Mouse (Mus musculus): ENCODE measurements around the gene Smo. TPM values are rescaled to one million over a fixed set of nuclear protein-coding genes. Genes with fewer than 3 reads are reported as not detected.

The Smo gene
- polyA plus RNA-seq, 1 experiment from 2014 or later = 29.2 TPM

DNA sequence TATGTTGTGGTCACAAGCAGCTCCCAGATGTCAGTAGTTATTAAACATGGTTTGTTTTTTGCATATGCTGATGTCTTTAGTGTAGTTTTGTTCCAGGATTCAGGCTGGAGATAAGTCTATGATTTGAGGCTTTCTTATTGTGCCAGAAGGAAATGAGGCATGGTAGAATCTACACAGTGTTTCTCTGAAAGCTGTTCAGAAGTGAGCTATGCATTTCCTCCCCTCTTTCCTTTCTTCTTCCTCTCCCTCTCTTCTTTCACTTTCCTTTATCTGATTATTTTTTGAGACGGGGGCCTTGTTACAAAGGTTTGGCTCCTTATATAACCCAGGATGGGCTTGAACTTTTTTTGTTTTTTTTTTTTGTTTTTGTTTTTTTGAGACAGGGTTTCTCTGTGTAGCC is 58.2 kb downstream of the Smo start:
- no peak for ATAC-seq (ENCODE audit: low read depth)
- WGBS = 78% methylated on average over 1 of the region's 1 CpGs
- no peaks in the 10 kb centered on the region for H3K27me3 ChIP-seq (ENCODE audit: control insufficient read depth, insufficient read depth, low read depth, low read length)
- H3K9me3 ChIP-seq (ENCODE audit: control insufficient read depth, low read length) = no peaks in the 10 kb centered on the region
- H3K4me1 ChIP-seq (replicated peaks; ENCODE audit: control insufficient read depth, insufficient read depth, low read length) = no peaks in the 10 kb centered on the region
- H3K36me3 ChIP-seq (ENCODE audit: control insufficient read depth, insufficient read depth, low read length) = no peaks in the 10 kb centered on the region
- no peak overlapping the region for H3K27ac ChIP-seq (ENCODE audit: low read length)
- H3K9ac ChIP-seq (ENCODE audit: low read length) = no peak overlapping the region
- H3K4me2 ChIP-seq (ENCODE audit: low read depth, low read length) = no peak overlapping the region
- H3K4me3 ChIP-seq (ENCODE audit: low read length) = no peak overlapping the region

DNA sequence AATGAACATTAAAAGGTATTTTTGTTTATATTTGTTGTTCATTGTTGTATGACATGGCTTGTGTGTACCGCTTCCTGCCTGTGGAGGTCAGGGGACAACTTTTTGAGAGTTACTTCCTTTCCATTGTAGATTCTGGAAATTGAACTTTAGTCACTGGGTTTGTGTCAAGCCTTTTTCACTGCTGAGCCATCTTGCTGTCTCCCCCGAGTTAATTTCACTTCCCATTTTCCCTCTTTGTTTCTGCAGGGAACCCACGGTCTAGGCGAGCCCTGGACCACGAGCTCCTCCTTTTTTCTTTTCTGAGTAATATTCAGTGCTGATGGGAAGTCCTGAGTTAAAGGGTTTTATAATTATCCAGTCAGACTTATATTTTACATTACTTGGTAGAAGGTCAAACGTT is 59.3 kb downstream of the Smo start:
- no peak overlapping the region for H3K4me3 ChIP-seq (ENCODE audit: low read length)
- H3K9ac ChIP-seq (ENCODE audit: low read length) = no peak overlapping the region
- H3K4me1 ChIP-seq (replicated peaks; ENCODE audit: control insufficient read depth, insufficient read depth, low read length) = no peaks in the 10 kb centered on the region
- H3K4me2 ChIP-seq (ENCODE audit: low read depth, low read length) = no peak overlapping the region
- H3K27ac ChIP-seq (ENCODE audit: low read length) = no peak overlapping the region
- no peak for ATAC-seq (ENCODE audit: low read depth)
- H3K27me3 ChIP-seq (ENCODE audit: control insufficient read depth, insufficient read depth, low read depth, low read length) = no peaks in the 10 kb centered on the region
- H3K36me3 ChIP-seq (ENCODE audit: control insufficient read depth, insufficient read depth, low read length) = no peaks in the 10 kb centered on the region
- WGBS = 88% methylated on average over 6 of the region's 6 CpGs
- H3K9me3 ChIP-seq (ENCODE audit: control insufficient read depth, low read length) = no peaks in the 10 kb centered on the region

DNA sequence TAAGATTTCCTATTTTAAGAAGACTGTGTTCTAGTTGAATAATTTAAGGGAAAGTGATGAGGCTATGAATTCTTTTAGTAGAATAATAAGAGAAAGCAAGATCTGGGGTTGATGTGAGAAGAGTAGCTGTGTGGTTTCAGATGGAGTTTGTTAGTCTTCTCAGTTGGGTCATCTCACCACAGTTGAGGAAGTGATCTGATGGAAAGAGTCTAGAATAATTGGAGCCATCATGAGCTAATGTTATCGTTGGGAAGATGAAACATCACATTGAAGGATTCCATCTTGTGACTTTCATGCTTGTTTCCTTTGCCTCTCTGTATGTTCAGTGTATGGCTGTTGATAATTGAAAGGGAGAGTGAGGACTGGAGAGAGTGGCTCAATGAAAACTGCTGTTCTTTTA is 67.7 kb downstream of the Smo start:
- no peaks in the 10 kb centered on the region for H3K4me1 ChIP-seq (replicated peaks; ENCODE audit: control insufficient read depth, insufficient read depth, low read length)

GRCm38 (mm10) chr6:29804006-29804405 is 68.7 kb downstream of the Smo start:
- H3K36me3 ChIP-seq (ENCODE audit: control insufficient read depth, insufficient read depth, low read length) = no peaks in the 10 kb centered on the region
- H3K27me3 ChIP-seq (ENCODE audit: control insufficient read depth, insufficient read depth, low read depth, low read length) = no peaks in the 10 kb centered on the region
- WGBS = 65% methylated on average over 3 of the region's 3 CpGs
- H3K9me3 ChIP-seq (ENCODE audit: control insufficient read depth, low read length) = no peaks in the 10 kb centered on the region
- no peak overlapping the region for H3K27ac ChIP-seq (ENCODE audit: low read length)
- H3K9ac ChIP-seq (ENCODE audit: low read length) = no peak overlapping the region
- no peak for ATAC-seq (ENCODE audit: low read depth)
- no peak overlapping the region for H3K4me3 ChIP-seq (ENCODE audit: low read length)
- H3K4me2 ChIP-seq (ENCODE audit: low read depth, low read length) = no peak overlapping the region
- no peaks in the 10 kb centered on the region for H3K4me1 ChIP-seq (replicated peaks; ENCODE audit: control insufficient read depth, insufficient read depth, low read length)

More for the DNA sequence above, 67.7 kb downstream of the Smo start:
- H3K9ac ChIP-seq (ENCODE audit: low read length) = no peak overlapping the region
- no peak for ATAC-seq (ENCODE audit: low read depth)
- no peaks in the 10 kb centered on the region for H3K36me3 ChIP-seq (ENCODE audit: control insufficient read depth, insufficient read depth, low read length)
- WGBS = 81% methylated on average over 1 of the region's 1 CpGs
- no peak overlapping the region for H3K4me2 ChIP-seq (ENCODE audit: low read depth, low read length)
- no peak overlapping the region for H3K27ac ChIP-seq (ENCODE audit: low read length)
- no peaks in the 10 kb centered on the region for H3K27me3 ChIP-seq (ENCODE audit: control insufficient read depth, insufficient read depth, low read depth, low read length)
- no peak overlapping the region for H3K4me3 ChIP-seq (ENCODE audit: low read length)
- H3K9me3 ChIP-seq (ENCODE audit: control insufficient read depth, low read length) = no peaks in the 10 kb centered on the region

DNA sequence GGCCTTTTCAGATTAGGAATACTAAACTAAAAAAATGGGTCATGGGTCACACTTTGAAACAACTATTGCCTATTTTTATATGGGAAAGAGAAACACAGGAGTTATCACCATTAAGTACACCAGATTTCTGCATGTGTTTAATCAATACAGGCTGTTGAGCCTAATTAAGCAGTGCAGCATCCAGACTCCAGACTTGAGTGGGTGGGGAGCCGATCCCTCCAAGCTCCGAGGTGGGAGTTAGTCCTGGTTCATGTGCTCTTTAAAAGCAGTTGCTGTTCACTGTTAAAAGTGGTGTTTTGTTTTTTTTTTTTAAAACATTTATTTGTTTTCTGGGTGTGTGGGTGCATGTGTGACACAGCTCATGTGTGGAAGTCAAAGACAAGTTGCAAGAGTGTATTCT is 70.1 kb downstream of the Smo start:
- Histone ChIP-seq H3K9ac (ENCODE audit: low read length) (no peak overlapping the region), H3K4me1 (replicated peaks; ENCODE audit: control insufficient read depth, insufficient read depth, low read length) (no peaks in the 10 kb centered on the region), H3K9me3 (ENCODE audit: control insufficient read depth, low read length) (no peaks in the 10 kb centered on the region), H3K27ac (ENCODE audit: low read length) (no peak overlapping the region), H3K27me3 (ENCODE audit: control insufficient read depth, insufficient read depth, low read depth, low read length) (no peaks in the 10 kb centered on the region), H3K4me2 (ENCODE audit: low read depth, low read length) (no peak overlapping the region), H3K4me3 (ENCODE audit: low read length) (no peak overlapping the region), H3K36me3 (ENCODE audit: control insufficient read depth, insufficient read depth, low read length) (no peaks in the 10 kb centered on the region)
- no peak for ATAC-seq (ENCODE audit: low read depth)
- 82% methylated on average over 2 of the region's 2 CpGs for WGBS

Other genes starting within 250 kb of the Smo start
- gene Kcp, start 227.6 kb upstream of the Smo start, polyA plus RNA-seq (2015; fragmentation: Nextera tagmentation; extraction: Ambion mirVana) = 11.5 and 12.6 TPM in 2 replicates
- gene Irf5, start 208.9 kb upstream of the Smo start, polyA plus RNA-seq (2015; fragmentation: Nextera tagmentation; extraction: Ambion mirVana) = 5.5 and 6.8 TPM in 2 replicates
- 79.6 and 81.9 TPM in 2 replicates for gene Tnpo3, start 125.6 kb upstream of the Smo start, polyA plus RNA-seq (2015; fragmentation: Nextera tagmentation; extraction: Ambion mirVana)
- 3.5 and 3.6 TPM in 2 replicates for gene Tspan33, start 41.3 kb upstream of the Smo start, polyA plus RNA-seq (2015; fragmentation: Nextera tagmentation; extraction: Ambion mirVana)
- gene Ahcyl2, start 32.5 kb downstream of the Smo start, polyA plus RNA-seq (2015; fragmentation: Nextera tagmentation; extraction: Ambion mirVana) = 7.9 and 8.7 TPM in 2 replicates
- gene Strip2, start 181.5 kb downstream of the Smo start, polyA plus RNA-seq (2015; fragmentation: Nextera tagmentation; extraction: Ambion mirVana) = 1.5 and 1.9 TPM in 2 replicates